Mouse (Mus musculus) B cell, adult 2 months (primary cell): ENCODE measurements around the gene Clps.

Source experiments
- DNase-seq, 2 experiments: peaks; one replicate each; pipeline ENCODE4 v3.0.0; 2022

Gene Clps

DNA sequence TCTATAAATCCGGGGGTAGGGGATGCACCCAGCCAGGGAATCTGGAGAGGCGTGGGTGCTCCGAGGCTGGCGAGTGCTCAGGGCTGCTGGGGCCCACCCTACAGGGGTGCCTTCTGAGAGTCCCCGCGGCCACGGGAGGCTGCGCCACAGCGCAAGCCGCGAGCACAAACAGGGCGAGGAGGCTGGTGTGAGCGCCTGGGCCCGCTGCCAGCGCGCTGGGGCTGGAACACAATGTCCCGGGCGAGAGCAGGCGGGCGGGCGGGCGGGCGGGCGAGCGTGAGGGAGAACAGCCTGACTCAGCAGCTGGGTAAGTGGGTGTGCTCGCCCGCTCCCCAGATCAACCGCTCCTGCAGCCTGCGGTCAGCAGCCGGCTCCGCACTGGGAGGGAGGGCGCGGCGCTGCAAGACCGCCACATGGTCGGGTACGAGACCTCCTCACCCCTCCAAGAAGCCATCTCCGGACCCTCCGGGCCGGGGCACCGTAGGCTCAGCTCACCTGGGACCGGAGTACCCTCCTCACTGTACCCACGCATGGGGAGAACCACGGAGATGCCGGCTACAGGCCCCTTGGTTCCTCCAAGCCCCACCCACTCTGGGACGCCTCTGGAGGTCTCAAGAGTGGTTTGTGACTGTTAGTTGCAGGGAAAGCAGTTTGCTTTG lies 42.5 kb downstream of the Clps start:
- DNase-seq, result peak; percentile 61 to 63

DNA sequence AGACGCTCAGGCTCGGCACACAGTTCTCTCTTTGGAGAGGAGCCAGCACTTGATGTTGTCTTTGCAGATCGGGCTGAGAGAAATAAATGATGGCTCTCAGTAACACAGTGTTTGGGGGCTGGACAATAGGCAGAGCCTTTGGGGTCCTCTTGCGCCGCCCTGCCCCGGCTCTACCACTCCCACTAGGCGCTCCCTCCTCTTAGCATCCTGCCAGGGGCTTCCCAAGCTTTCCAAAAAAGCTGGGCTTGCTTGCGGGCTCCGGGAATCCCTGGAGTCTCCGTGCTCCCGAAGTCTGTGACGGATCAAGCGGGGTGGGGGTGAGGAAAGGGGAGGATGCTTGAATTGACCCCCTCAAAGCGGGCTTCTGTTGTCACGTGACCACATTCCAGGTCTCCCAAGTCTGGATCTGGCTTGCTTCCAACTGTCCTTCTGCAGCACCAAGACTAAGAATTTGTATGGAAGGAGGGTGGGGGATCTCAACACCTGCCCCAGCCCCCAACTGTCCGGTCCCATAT lies 43.1 kb downstream of the Clps start, which contains the start of gene Fkbp5:
Gene Fkbp5 (minus strand): TSS at position 87 of the 515 bp plus-strand sequence.
- no peak for DNase-seq

- DNase-seq, result no peak
These were observed 43.7 kb downstream of the Clps start for GRCm38 (mm10) chr17:28516881-28517280.

DNA sequence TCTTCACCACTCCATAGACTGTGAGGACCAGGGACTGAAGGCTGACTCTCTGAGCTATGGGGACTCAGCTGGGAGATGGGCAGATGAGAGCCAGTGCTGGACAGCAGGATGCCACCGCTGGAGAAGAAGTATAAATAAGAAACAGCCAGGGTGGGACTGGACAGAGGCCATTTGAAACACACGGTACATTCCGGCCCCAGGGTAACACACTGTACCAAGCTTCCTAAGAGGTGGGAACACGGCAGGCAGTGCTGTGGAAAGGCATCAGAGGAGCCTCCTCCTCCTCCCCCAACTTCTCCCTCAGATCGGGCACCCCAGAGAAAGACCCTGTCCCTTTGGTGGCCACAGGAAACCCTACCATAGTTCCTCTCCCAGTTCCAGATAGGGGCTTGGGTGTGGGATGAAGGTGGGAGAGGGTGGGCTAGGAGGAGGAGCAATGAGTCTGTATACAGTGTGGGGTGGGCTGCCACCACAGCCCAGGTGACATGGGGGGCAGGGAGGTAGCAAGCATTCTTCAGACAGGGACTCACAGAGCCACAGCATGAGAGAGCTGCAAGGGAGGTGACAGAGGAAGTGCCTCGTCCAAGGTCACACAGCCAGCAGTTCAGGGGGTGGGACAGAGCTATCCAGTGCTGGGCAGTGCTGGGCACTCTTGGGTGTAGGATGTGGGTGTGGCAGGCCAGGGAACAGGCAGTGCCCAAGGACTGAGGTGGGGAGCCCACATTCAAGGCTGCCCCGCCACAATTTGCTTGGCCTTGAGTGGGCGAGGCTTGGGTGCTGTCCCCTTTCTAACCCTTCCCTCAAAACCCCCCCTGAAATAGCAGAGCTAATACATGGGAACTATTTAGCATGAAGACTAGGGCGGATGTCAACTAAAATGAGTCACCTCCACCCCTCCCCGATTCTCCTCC lies 44.9 kb downstream of the Clps start:
- DNase-seq, result peak in 1 of 2 experiments; percentile 39

GRCm38 (mm10) chr17:28514555-28514954 lies 46.0 kb downstream of the Clps start:
- no peak for DNase-seq

DNA sequence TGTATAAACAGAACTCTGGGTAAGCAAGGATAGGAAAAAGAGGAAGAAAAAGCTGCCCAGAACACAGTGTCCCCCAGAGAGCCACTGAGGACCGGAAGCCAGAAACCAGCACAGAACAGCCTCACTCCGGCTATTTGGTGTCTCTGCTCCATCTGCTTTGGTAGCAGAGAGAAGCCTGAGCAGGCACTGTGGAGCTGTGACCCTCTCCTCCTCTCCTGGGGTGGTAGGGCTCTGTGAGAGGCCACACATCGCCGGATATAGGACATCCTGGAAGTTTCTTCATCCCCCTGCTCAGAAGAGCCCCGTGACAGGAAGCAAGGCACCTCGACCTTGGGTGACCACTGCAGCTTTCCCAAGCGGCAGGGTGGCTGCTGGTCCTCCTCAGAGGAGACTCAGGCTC lies 46.7 kb downstream of the Clps start:
- DNase-seq, result peak; percentile 48 to 50

- no peak for DNase-seq
These were observed 47.2 kb downstream of the Clps start for GRCm38 (mm10) chr17:28513337-28513736.

DNA sequence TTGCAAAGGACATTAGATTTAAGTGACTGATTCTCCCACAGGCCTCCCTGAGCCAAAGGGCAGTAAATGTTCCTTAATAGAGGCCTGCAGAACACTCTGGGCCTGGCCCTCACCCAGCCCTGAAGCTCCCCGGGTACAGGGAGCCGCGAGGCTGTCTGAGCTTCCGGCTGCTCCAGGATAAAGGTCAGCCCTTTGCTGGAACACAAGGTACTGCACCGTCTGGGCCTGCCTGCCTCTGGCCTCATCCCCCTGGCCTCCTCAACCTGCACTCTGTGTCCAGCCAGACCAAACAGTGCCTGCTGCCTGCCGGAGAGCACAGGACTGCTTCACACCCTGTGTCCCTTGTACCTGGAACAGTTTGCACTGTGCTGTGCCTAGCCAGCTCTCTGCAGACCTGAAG lies 47.9 kb downstream of the Clps start:
- no peak for DNase-seq

DNA sequence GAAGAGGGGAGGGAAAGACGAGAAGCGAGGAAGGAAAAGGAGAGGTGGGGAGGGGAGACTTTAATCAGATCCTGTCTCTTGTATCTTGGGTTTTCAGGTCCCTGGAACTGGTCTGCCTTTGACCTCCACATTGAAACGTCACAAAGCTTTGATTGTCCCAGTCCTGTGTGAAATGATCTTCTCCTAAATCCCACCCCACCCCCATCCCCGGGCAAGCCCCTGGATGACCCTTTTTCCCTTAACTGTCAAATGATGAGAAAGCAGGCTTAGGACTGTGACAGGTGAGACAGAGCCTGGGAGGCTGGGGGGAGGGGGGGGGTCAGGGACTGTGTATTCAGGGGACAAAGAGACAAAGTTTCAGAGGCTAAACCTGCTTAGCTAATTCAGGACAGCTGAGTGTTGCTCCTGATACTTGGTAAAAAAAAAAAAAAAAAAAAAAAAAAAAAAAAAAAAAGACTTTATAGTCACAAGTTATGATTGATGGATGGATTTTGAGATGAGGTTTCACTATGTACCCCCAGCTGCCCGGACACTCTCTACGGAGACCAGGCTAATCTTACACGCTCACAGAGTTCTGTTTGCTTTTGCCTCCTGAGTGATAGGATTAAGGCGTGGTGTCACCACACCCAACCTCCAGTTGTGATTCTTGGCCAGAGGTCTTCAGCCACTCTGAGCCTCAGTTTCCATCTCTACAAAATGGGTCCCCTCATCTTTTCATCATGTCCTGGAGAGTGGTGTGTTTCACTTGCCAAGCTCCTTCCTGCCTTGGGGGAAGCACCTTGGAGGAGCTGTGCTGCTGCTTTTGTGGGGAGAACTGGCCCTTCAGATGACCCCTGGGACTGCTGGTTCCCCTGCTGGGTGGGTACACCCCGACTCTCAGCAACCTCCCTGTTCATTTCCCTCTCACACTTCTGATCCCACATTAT lies 48.7 kb downstream of the Clps start:
- DNase-seq, result no peak

- peak in 1 of 2 experiments; percentile 28 for DNase-seq
These were observed 49.9 kb downstream of the Clps start for GRCm38 (mm10) chr17:28510445-28511342.
